Mouse (Mus musculus): ENCODE results near the gene Wnt5b. TPM values are rescaled to one million over a fixed set of nuclear protein-coding genes. Genes with fewer than 3 reads are reported as not detected.

Wnt5b gene
- total and polyA plus RNA-seq, 3 experiments = 0.04 TPM; not detected in 2

GRCm38 (mm10) chr6:119491006-119491405 is 53.1 kb downstream of the Wnt5b start:
- DNase-seq (ENCODE audit: low read depth, low spot score) = no peak
- H3K27ac ChIP-seq (ENCODE audit: control insufficient read depth, low read depth, low read length) = no peak overlapping the region
- no peaks in the 10 kb centered on the region for H3K27me3 ChIP-seq (ENCODE audit: control insufficient read depth in 1 of 2, insufficient read depth in 2 of 2, low read length in 2 of 2)
- TF ChIP-seq HCFC1 (IDR thresholded peaks at IDR 0.05; ENCODE audit: low read depth, low read length) = no peak
- TF ChIP-seq POLR2AphosphoS2 (IDR thresholded peaks at IDR 0.05; ENCODE audit: low read length) = no peak
- TF ChIP-seq ZC3H11A (IDR thresholded peaks at IDR 0.05; ENCODE audit: low read depth, low read length) = no peak
- no peak for TF ChIP-seq SMC3 (IDR thresholded peaks at IDR 0.05; ENCODE audit: low read depth, low read length)
- TF ChIP-seq MAZ (IDR thresholded peaks at IDR 0.05; ENCODE audit: low read depth, low read length) = no peak
- no peak for TF ChIP-seq TBP (IDR thresholded peaks at IDR 0.05; ENCODE audit: low read depth, low read length)
- TF ChIP-seq MYB (IDR thresholded peaks at IDR 0.05; ENCODE audit: low read depth, low read length) = no peak
- TF ChIP-seq BHLHE40 (IDR thresholded peaks at IDR 0.05; ENCODE audit: borderline replicate concordance, low read depth, low read length) = no peak
- TF ChIP-seq EP300 (IDR thresholded peaks at IDR 0.05; ENCODE audit: low read depth in 1 of 2, low read length in 2 of 2) = no peak
- no peak for TF ChIP-seq RAD21 (IDR thresholded peaks at IDR 0.05; ENCODE audit: low read depth, low read length)
- no peak for TF ChIP-seq RCOR1 (IDR thresholded peaks at IDR 0.05; ENCODE audit: low read depth, low read length)
- TF ChIP-seq NRF1 (IDR thresholded peaks at IDR 0.05; ENCODE audit: insufficient read depth, low read depth, low read length, poor library complexity, severe bottlenecking) = no peak
- no peak for TF ChIP-seq ZMIZ1 (IDR thresholded peaks at IDR 0.05; ENCODE audit: low read depth, low read length)
- TF ChIP-seq CHD1 (IDR thresholded peaks at IDR 0.05; ENCODE audit: low read depth, low read length) = no peak
- TF ChIP-seq MYC (IDR thresholded peaks at IDR 0.05; ENCODE audit: low read depth, low read length) = no peak
- H3K9me3 ChIP-seq (replicated peaks; ENCODE audit: insufficient read depth, low read length) = no peaks in the 10 kb centered on the region
- H3K79me2 ChIP-seq (ENCODE audit: control insufficient read depth, insufficient read depth, low read length, poor library complexity) = no peaks in the 10 kb centered on the region
- no peak overlapping the region for H3K4me3 ChIP-seq (ENCODE audit: control insufficient read depth in 1 of 2, insufficient read depth in 1 of 2, low read depth in 2 of 2, low read length in 2 of 2)
- no peak overlapping the region for H3K9ac ChIP-seq (ENCODE audit: control insufficient read depth, low read depth, low read length, poor library complexity, severe bottlenecking)
- H3K36me3 ChIP-seq (ENCODE audit: control insufficient read depth in 1 of 2, insufficient read depth in 2 of 2, low read length in 2 of 2) = no peaks in the 10 kb centered on the region
- no peaks in the 10 kb centered on the region for H3K4me1 ChIP-seq (ENCODE audit: control insufficient read depth in 1 of 2, insufficient read depth in 2 of 2, low read length in 2 of 2)

GRCm38 (mm10) chr6:119490549-119490948 is 53.6 kb downstream of the Wnt5b start:
- DNase-seq (ENCODE audit: low read depth, low spot score) = no peak
- Histone ChIP-seq H3K4me3 (ENCODE audit: control insufficient read depth in 1 of 2, insufficient read depth in 1 of 2, low read depth in 2 of 2, low read length in 2 of 2) (no peak overlapping the region), H3K27me3 (ENCODE audit: control insufficient read depth in 1 of 2, insufficient read depth in 2 of 2, low read length in 2 of 2) (no peaks in the 10 kb centered on the region), H3K9ac (ENCODE audit: control insufficient read depth, low read depth, low read length, poor library complexity, severe bottlenecking) (no peak overlapping the region), H3K4me1 (ENCODE audit: control insufficient read depth in 1 of 2, insufficient read depth in 2 of 2, low read length in 2 of 2) (no peaks in the 10 kb centered on the region), H3K9me3 (replicated peaks; ENCODE audit: insufficient read depth, low read length) (no peaks in the 10 kb centered on the region), H3K36me3 (ENCODE audit: control insufficient read depth in 1 of 2, insufficient read depth in 2 of 2, low read length in 2 of 2) (no peaks in the 10 kb centered on the region), H3K79me2 (ENCODE audit: control insufficient read depth, insufficient read depth, low read length, poor library complexity) (no peaks in the 10 kb centered on the region), H3K27ac (ENCODE audit: control insufficient read depth, low read depth, low read length) (no peak overlapping the region)
- TF ChIP-seq ELF1 (IDR thresholded peaks at IDR 0.05; ENCODE audit: low read depth, low read length) (no peak), MEF2A (IDR thresholded peaks at IDR 0.05; ENCODE audit: extremely low read depth, insufficient replicate concordance, low read depth, low read length, poor library complexity, severe bottlenecking) (no peak), BHLHE40 (IDR thresholded peaks at IDR 0.05; ENCODE audit: borderline replicate concordance, low read depth, low read length) (no peak), TCF12 (IDR thresholded peaks at IDR 0.05; ENCODE audit: low read depth, low read length) (no peak), MYC (IDR thresholded peaks at IDR 0.05; ENCODE audit: low read depth, low read length) (no peak), CTCF (IDR thresholded peaks at IDR 0.05 in 2 of 3, conservative IDR thresholded peaks at IDR 0.05 in 1 of 3; ENCODE audit: control insufficient read depth in 1 of 3, insufficient read depth in 1 of 3, low read depth in 2 of 3, low read length in 3 of 3, poor library complexity in 1 of 3, severe bottlenecking in 1 of 3) (no peak), RAD21 (IDR thresholded peaks at IDR 0.05; ENCODE audit: low read depth, low read length) (no peak)
